Mouse (Mus musculus) neural tube, embryonic 12.5 days (tissue): ENCODE data around the gene Cdkl3. TPM values are rescaled to one million over a fixed set of nuclear protein-coding genes. Genes with fewer than 3 reads are reported as not detected.
A peak's percentile ranks its signal among the peaks of the same experiment; 100 is the strongest.

Experiments used
- ATAC-seq: fragments of 200-750 bp; cut with Nextera tagmentation; 2 replicates; pipeline ENCODE4 v1.8.0; 2017; ENCODE audit warnings: low read depth, mild to moderate bottlenecking, moderate TSS enrichment, moderate library complexity; ENCODE audit not compliant: low FRiP score
- H3K27ac ChIP-seq: fragments of 300-500 bp; sonication (generic); 2 replicates; pipeline ENCODE4 v1.5.1; 2016
- H3K27me3 ChIP-seq: fragments of 300-500 bp; sonication (generic); replicated peaks from 2 replicates; pipeline ENCODE4 v1.6.1; 2016; ENCODE audit warnings: mild to moderate bottlenecking
- H3K36me3 ChIP-seq: fragments of 300-500 bp; sonication (generic); 2 replicates; pipeline ENCODE4 v1.6.1; 2016; ENCODE audit warnings: mild to moderate bottlenecking
- H3K4me1 ChIP-seq: fragments of 300-500 bp; sonication (generic); 2 replicates; pipeline ENCODE4 v1.6.1; 2016
- H3K4me2 ChIP-seq: fragments of 300-500 bp; sonication (generic); replicated peaks from 2 replicates; pipeline ENCODE4 v1.6.1; 2016; ENCODE audit warnings: mild to moderate bottlenecking
- H3K4me3 ChIP-seq: fragments of 300-500 bp; sonication (generic); 2 replicates; pipeline ENCODE4 v1.5.1; 2016
- H3K9ac ChIP-seq: fragments of 300-500 bp; sonication (generic); 2 replicates; pipeline ENCODE4 v1.6.1; 2016; ENCODE audit warnings: mild to moderate bottlenecking
- H3K9me3 ChIP-seq: fragments of 300-500 bp; sonication (generic); 2 replicates; pipeline ENCODE4 v1.6.1; 2016; ENCODE audit warnings: mild to moderate bottlenecking
- WGBS: fragments of 180-500 bp; shearing (Covaris S2); methylation state at CpG from one replicate; pipeline ENCODE4 v1.1.7; 2016; 5-methylcytosine and 5-hydroxymethylcytosine counted together
- polyA plus RNA-seq: library from polyadenylated mRNA; unstranded; fragments of >200 nt; fragmentation: Nextera tagmentation; extraction: Ambion mirVana; gene quantifications from 2 replicates; pipeline ENCODE4 v1.2.1, GENCODE M21; 2016

The Cdkl3 gene
- polyA plus RNA-seq, 1 experiment from 2014 or later, result 19.6 TPM

GRCm38 (mm10) chr11:52089291-52089690 is 85.3 kb downstream of the Cdkl3 start:
- 80% methylated on average over 8 of the region's 8 CpGs for WGBS
- no peaks in the 10 kb centered on the region for H3K36me3 ChIP-seq
- ATAC-seq, result no peak
- no peak overlapping the region for H3K4me2 ChIP-seq
- H3K9ac ChIP-seq, result no peak overlapping the region
- H3K27ac ChIP-seq, result no peak overlapping the region
- H3K9me3 ChIP-seq, result no peaks in the 10 kb centered on the region
- H3K4me3 ChIP-seq, result no peak overlapping the region
- no peaks in the 10 kb centered on the region; the same call in 1 of the 2 replicates for H3K4me1 ChIP-seq
- no peaks in the 10 kb centered on the region for H3K27me3 ChIP-seq

DNA sequence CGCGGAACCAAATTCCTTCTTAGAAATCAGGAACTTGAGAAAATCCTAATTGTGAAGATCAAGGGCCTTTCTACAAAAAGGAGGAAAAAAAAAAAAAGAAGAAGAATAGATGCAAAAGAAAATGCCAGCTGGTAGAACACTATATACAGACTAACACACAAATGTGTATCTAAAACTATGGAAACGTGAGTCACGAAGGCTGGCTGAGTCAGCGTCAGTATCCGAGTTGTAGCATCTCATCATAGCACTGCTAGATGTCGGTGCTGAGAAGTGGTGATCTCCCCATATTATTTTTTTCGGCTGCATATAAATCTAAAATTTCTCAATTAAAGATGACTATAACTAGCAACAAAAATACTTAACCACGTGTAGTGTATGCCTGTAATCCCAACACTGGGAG is 87.2 kb downstream of the Cdkl3 start:
- WGBS, result 88% methylated on average over 9 of the region's 9 CpGs
- H3K9me3 ChIP-seq, result no peaks in the 10 kb centered on the region
- H3K9ac ChIP-seq, result no peak overlapping the region
- H3K27me3 ChIP-seq, result no peaks in the 10 kb centered on the region
- no peak for ATAC-seq
- no peaks in the 10 kb centered on the region; the same call in 1 of the 2 replicates for H3K4me1 ChIP-seq
- H3K4me2 ChIP-seq, result no peak overlapping the region
- H3K36me3 ChIP-seq, result no peaks in the 10 kb centered on the region
- no peak overlapping the region for H3K4me3 ChIP-seq
- H3K27ac ChIP-seq, result no peak overlapping the region

DNA sequence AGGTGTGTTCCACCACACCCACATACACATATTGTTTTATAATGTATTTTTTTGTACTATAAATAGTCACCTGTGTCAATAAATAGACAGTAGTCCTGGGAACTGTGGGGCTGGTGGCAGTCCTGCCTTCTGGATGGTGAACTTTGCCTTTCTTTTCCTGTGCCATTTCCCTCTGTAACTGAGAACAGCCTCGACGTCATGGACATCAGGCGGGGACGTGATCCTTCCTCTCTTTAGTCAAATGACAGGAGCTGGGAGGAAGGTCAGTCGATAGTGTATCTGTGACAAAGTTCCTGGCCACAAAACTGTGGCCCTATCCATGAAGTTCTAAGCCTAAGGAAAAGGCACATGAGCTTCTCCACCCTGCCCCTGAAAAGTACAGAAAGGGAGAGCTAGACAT is 90.5 kb downstream of the Cdkl3 start:
- H3K4me3 ChIP-seq, result no peak overlapping the region
- no peaks in the 10 kb centered on the region for H3K27me3 ChIP-seq
- H3K36me3 ChIP-seq, result no peaks in the 10 kb centered on the region
- no peak overlapping the region for H3K4me2 ChIP-seq
- 74% methylated on average over 5 of the region's 5 CpGs for whole genome bisulfite sequencing
- no peak for ATAC-seq
- no peak overlapping the region for H3K27ac ChIP-seq
- H3K9me3 ChIP-seq, result no peaks in the 10 kb centered on the region
- peaks cover 9% of the 10 kb centered on the region; the same call in 1 of the 2 replicates for H3K4me1 ChIP-seq
- H3K9ac ChIP-seq, result no peak overlapping the region

- 82% methylated on average over 3 of the region's 3 CpGs for WGBS
- Histone ChIP-seq H3K27ac (no peak overlapping the region), H3K9ac (no peak overlapping the region), H3K9me3 (no peaks in the 10 kb centered on the region), H3K36me3 (no peaks in the 10 kb centered on the region), H3K4me2 (no peak overlapping the region), H3K27me3 (no peaks in the 10 kb centered on the region), H3K4me1 (peaks cover 28% of the 10 kb centered on the region), H3K4me3 (no peak overlapping the region)
- ATAC-seq, result no peak
Measured at GRCm38 (mm10) chr11:52097016-52097415, 93.0 kb downstream of the Cdkl3 start.

DNA sequence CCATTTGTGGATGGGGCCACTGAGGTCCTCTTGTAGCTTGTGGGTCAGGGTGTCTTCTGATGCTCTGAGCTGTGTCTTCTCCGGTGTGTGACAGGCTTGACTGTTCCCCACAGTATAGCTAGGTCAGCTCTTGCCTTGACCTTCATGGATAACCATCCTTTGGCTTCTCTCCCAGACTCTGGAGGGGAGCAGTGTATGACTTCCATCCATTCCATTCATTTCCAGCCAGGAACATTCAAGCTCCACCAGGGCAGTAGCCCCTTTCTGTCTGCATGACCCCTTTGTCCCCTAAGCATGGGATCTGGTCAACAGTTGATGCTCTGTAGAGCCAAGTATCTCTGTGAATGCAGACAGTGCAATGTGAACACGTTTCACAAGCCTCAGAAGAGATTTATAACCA is 93.6 kb downstream of the Cdkl3 start:
- no peak overlapping the region for H3K4me3 ChIP-seq
- H3K27ac ChIP-seq, result no peak overlapping the region

GRCm38 (mm10) chr11:52098398-52098946 is 94.5 kb downstream of the Cdkl3 start, which contains the start of gene Ppp2ca:
Gene Ppp2ca, plus strand, starts transcription at chr11:52098681.
- no peaks in the 10 kb centered on the region for H3K27me3 ChIP-seq
- peaks cover 29% of the 10 kb centered on the region for H3K4me1 ChIP-seq
- H3K27ac ChIP-seq, result peak within 1 kb of the TSS; percentile 100
- WGBS, result under 1% methylated on average over 51 of the region's 53 CpGs
- H3K4me2 ChIP-seq, result peak within 1 kb of the TSS; percentile 91
- peak within 1 kb of the TSS; percentile 99 for H3K4me3 ChIP-seq
- H3K36me3 ChIP-seq, result no peaks in the 10 kb centered on the region
- peak; percentile 98 for ATAC-seq
- no peaks in the 10 kb centered on the region for H3K9me3 ChIP-seq
- peak within 1 kb of the TSS; percentile 100 for H3K9ac ChIP-seq

More for the DNA sequence above, 93.6 kb downstream of the Cdkl3 start:
- Histone ChIP-seq H3K27me3 (no peaks in the 10 kb centered on the region), H3K36me3 (no peaks in the 10 kb centered on the region), H3K9me3 (no peaks in the 10 kb centered on the region), H3K4me2 (peak overlapping the region; percentile 91), H3K4me1 (peaks cover 29% of the 10 kb centered on the region), H3K9ac (peak overlapping the region; percentile 100; the same call in 1 of the 2 replicates)
- no peak for ATAC-seq
- WGBS, result 76% methylated on average over 2 of the region's 2 CpGs

DNA sequence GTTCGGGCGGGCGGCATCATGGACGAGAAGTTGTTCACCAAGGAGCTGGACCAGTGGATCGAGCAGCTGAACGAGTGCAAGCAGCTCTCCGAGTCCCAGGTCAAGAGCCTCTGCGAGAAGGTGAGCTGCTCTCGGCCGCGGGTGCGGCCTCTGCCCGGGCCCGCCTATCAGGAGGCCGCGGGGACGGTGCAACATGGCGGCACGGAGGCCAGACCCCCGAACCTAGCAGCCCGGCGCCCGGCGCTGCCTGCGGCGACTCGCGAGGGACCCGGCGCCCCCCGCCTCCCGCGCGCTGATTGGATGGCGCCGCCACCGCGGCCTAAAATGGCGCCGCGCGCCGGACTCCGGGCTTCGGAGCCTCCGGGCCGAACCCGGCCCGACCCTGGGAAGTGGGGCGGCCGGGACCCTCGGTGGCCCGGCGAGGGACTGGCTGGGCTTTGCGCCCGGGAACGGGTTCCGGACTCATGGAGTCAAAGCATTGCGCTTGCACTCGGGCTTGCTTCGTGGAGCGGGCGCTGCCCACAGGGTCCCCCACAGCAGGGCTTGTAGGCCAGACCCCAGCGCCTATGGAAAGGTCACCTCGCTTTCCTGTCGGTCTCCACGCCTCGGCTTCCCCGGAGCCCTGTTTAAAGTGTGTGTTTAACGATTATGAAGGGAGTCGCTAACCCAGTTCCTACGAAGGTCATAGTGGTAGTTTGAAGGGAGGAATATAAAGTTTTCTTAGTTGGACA is 95.2 kb downstream of the Cdkl3 start:
- WGBS, result under 1% methylated on average over 72 of the region's 72 CpGs
- H3K9me3 ChIP-seq, result no peaks in the 10 kb centered on the region
- peak overlapping the region; percentile 91 for H3K4me2 ChIP-seq
- H3K4me3 ChIP-seq, result peak overlapping the region; percentile 99
- H3K27ac ChIP-seq, result peak overlapping the region; percentile 100
- peak overlapping the region; percentile 100 for H3K9ac ChIP-seq
- no peaks in the 10 kb centered on the region for H3K27me3 ChIP-seq
- no peaks in the 10 kb centered on the region for H3K36me3 ChIP-seq
- peaks cover 29% of the 10 kb centered on the region for H3K4me1 ChIP-seq
- peak; percentile 92 for ATAC-seq

GRCm38 (mm10) chr11:52099771-52100219 is 95.8 kb downstream of the Cdkl3 start:
- Histone ChIP-seq H3K27ac (no peak overlapping the region), H3K4me2 (peak overlapping the region; percentile 91)

DNA sequence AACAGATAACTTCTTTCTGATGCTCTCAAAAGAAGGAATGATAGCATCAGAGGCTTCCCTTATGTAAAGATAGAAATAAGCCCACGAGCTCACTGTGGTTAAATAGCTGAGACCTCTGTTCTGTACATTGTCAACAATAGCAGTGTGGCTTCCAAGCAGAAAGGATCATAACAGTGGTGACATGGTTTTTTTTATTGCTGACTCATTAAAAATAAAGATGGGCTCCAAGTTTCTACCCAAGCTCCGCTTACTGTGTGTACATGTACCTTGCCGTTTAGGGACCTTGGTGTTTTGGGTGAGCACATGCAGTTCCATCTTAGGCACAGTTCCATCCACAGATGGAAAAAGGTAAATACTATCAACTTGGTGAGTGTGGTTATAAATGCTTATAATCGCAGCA is 99.0 kb downstream of the Cdkl3 start:
- H3K4me1 ChIP-seq, result peaks cover 24% of the 10 kb centered on the region
- 96% methylated on average over 4 of the region's 4 CpGs for WGBS
- H3K4me3 ChIP-seq, result no peak overlapping the region
- no peaks in the 10 kb centered on the region for H3K27me3 ChIP-seq
- no peaks in the 10 kb centered on the region for H3K36me3 ChIP-seq
- H3K4me2 ChIP-seq, result no peak overlapping the region
- no peak for ATAC-seq
- no peak overlapping the region for H3K27ac ChIP-seq
- no peak overlapping the region for H3K9ac ChIP-seq
- no peaks in the 10 kb centered on the region for H3K9me3 ChIP-seq

More at GRCm38 (mm10) chr11:52099771-52100219, 95.8 kb downstream of the Cdkl3 start:
- 10% methylated on average over 7 of the region's 7 CpGs for WGBS
- no peaks in the 10 kb centered on the region for H3K9me3 ChIP-seq
- peak overlapping the region; percentile 100 for H3K9ac ChIP-seq
- ATAC-seq, result no peak
- H3K4me1 ChIP-seq, result peaks cover 29% of the 10 kb centered on the region
- H3K27me3 ChIP-seq, result no peaks in the 10 kb centered on the region
- H3K36me3 ChIP-seq, result no peaks in the 10 kb centered on the region
- peak overlapping the region; percentile 99 for H3K4me3 ChIP-seq

- no peak for ATAC-seq
- Histone ChIP-seq H3K4me2 (no peak overlapping the region), H3K9me3 (no peaks in the 10 kb centered on the region), H3K27me3 (no peaks in the 10 kb centered on the region), H3K36me3 (no peaks in the 10 kb centered on the region), H3K4me1 (peaks cover 16% of the 10 kb centered on the region), H3K27ac (no peak overlapping the region), H3K4me3 (no peak overlapping the region), H3K9ac (no peak overlapping the region)
Measured at GRCm38 (mm10) chr11:52105503-52105902, 101.5 kb downstream of the Cdkl3 start.

DNA sequence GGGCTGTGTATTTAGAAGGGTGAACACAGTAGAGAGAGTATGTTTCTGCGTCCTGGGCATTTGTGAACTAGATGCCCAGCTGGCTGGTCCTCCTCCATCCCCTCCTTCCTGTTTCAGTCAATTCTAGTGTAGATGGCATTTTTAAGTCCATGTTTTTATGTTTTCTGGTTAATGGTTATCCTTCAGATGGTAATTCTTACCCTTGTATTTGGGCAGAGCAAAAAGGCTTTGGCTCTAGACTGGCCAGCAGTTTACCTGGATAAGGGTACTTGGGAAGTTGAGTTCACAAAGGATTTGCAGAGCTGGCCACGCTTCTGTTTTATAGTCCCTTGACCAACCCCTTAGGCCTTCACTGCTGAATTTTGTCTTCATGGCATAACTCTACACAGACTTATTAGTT is 102.0 kb downstream of the Cdkl3 start:
- Histone ChIP-seq H3K4me1 (peaks cover 10% of the 10 kb centered on the region), H3K4me3 (no peak overlapping the region), H3K27ac (no peak overlapping the region), H3K4me2 (no peak overlapping the region), H3K9ac (no peak overlapping the region), H3K9me3 (no peaks in the 10 kb centered on the region), H3K36me3 (no peaks in the 10 kb centered on the region), H3K27me3 (no peaks in the 10 kb centered on the region)
- 90% methylated on average over 2 of the region's 2 CpGs for WGBS
- ATAC-seq, result no peak

DNA sequence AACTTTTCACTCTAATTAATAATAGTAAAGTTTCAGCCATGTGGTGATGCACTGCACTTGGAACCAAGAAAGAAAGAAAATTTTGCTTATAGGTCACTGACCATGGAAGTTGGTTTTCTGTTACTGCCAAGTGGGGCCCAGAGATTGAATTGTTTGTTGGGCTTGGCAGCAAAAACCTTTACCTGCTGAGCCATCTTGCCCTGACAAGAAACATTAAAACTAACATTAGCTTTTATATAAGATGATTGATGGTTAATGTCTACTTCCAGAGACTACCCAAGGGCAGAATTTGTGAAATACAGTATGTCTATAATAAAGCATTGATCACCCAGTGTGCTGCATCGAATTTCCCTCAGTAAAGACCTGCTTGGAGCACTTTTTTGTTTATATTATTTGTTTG is 102.4 kb downstream of the Cdkl3 start:
- ATAC-seq, result no peak
- no peak overlapping the region for H3K4me3 ChIP-seq
- H3K4me2 ChIP-seq, result no peak overlapping the region
- no peaks in the 10 kb centered on the region for H3K9me3 ChIP-seq
- WGBS, result 100% methylated on average over 1 of the region's 1 CpGs
- peaks cover 6% of the 10 kb centered on the region for H3K4me1 ChIP-seq
- no peaks in the 10 kb centered on the region for H3K36me3 ChIP-seq
- no peak overlapping the region for H3K27ac ChIP-seq
- no peak overlapping the region for H3K9ac ChIP-seq
- no peaks in the 10 kb centered on the region for H3K27me3 ChIP-seq
